Mouse (Mus musculus) myocyte (in vitro differentiated cells): ENCODE measurements around the gene Pqbp1. TPM values are rescaled to one million over a fixed set of nuclear protein-coding genes. Genes with fewer than 3 reads are reported as not detected.

Experiments used
- H3K27me3 ChIP-seq: one replicate; pipeline ENCODE4 v1.6.1; 2011; ENCODE audit not compliant: control insufficient read depth, insufficient read depth, insufficient read length
- H3K36me3 ChIP-seq: one replicate; pipeline ENCODE4 v1.6.1; 2011; ENCODE audit not compliant: control insufficient read depth, insufficient read depth
- H3K4me2 ChIP-seq: one replicate; pipeline ENCODE4 v1.6.1; 2011; ENCODE audit warnings: low read depth, control low read depth
- H3K4me3 ChIP-seq: one replicate; pipeline ENCODE4 v1.5.1; 2011; ENCODE audit warnings: mild to moderate bottlenecking, control low read depth, moderate library complexity
- H3K79me2 ChIP-seq: one replicate; pipeline ENCODE4 v1.6.1; 2011; ENCODE audit not compliant: control insufficient read depth, insufficient read depth
- H3ac ChIP-seq: one replicate; pipeline ENCODE4 v1.6.1; 2011; ENCODE audit not compliant: control insufficient read depth, insufficient read length
- CEBPB ChIP-seq: IDR thresholded peaks from 2 replicates; pipeline ENCODE4 v1.6.1; 2011; ENCODE audit warnings: mild to moderate bottlenecking, moderate library complexity; ENCODE audit not compliant: poor library complexity, insufficient read depth, severe bottlenecking
- E2F4 ChIP-seq: IDR thresholded peaks from one replicate; pipeline ENCODE4 v1.6.1; 2011; ENCODE audit warnings: mild to moderate bottlenecking, control low read depth, moderate library complexity; ENCODE audit not compliant: insufficient read depth
- MAX ChIP-seq: IDR thresholded peaks from one replicate; pipeline ENCODE4 v1.6.1; 2011; ENCODE audit warnings: low read depth, mild to moderate bottlenecking, control low read depth
- MYOD1 ChIP-seq, 3 experiments: IDR thresholded peaks; one replicate each; pipeline ENCODE4 v1.6.1; 2011; ENCODE audit warnings: control low read depth in 2 of 3, low read depth in 2 of 3, mild to moderate bottlenecking in 2 of 3, moderate library complexity in 1 of 3; ENCODE audit not compliant: insufficient read length in 2 of 3, control insufficient read depth in 1 of 3
- MYOG ChIP-seq, 3 experiments: IDR thresholded peaks; one replicate each; pipeline ENCODE4 v1.6.1; 2011; ENCODE audit warnings: control low read depth in 2 of 3, low read depth in 2 of 3, mild to moderate bottlenecking in 2 of 3; ENCODE audit not compliant: insufficient read length in 2 of 3, control insufficient read depth in 1 of 3, insufficient read depth in 1 of 3
- POLR2A ChIP-seq: IDR thresholded peaks from one replicate; pipeline ENCODE4 v1.6.1; 2011; ENCODE audit warnings: low read depth, mild to moderate bottlenecking, control low read depth, moderate library complexity; ENCODE audit not compliant: insufficient read length
- POLR2AphosphoS2 ChIP-seq: IDR thresholded peaks from one replicate; pipeline ENCODE4 v1.6.1; 2011; ENCODE audit warnings: low read depth, control low read depth; ENCODE audit not compliant: insufficient read length
- REST ChIP-seq: IDR thresholded peaks from one replicate; pipeline ENCODE4 v1.6.1; 2011; ENCODE audit warnings: mild to moderate bottlenecking, control low read depth, moderate library complexity; ENCODE audit not compliant: insufficient read depth, insufficient read length
- SRF ChIP-seq: IDR thresholded peaks from one replicate; pipeline ENCODE4 v1.6.1; 2011; ENCODE audit warnings: low read depth; ENCODE audit not compliant: control insufficient read depth, insufficient read length
- TCF12 ChIP-seq: IDR thresholded peaks from one replicate; pipeline ENCODE4 v1.6.1; 2011; ENCODE audit warnings: mild to moderate bottlenecking, control low read depth; ENCODE audit not compliant: poor library complexity, insufficient read depth, severe bottlenecking
- TCF3 ChIP-seq: IDR thresholded peaks from one replicate; pipeline ENCODE4 v1.6.1; 2011; ENCODE audit warnings: low read depth, control low read depth; ENCODE audit not compliant: insufficient read length
- USF1 ChIP-seq: IDR thresholded peaks from one replicate; pipeline ENCODE4 v1.6.1; 2011; ENCODE audit warnings: low read depth, mild to moderate bottlenecking, control low read depth, moderate library complexity
- polyA plus RNA-seq: library from polyadenylated mRNA; unstranded; fragments of >200 nt; fragmentation: generic; extraction: Trizol; gene quantifications from one replicate; pipeline ENCODE4 v1.2.1, GENCODE M21; 2012; ENCODE audit warnings: missing spikeins

Pqbp1 gene
- polyA plus RNA-seq, 1 experiment, result 79.5 TPM

DNA sequence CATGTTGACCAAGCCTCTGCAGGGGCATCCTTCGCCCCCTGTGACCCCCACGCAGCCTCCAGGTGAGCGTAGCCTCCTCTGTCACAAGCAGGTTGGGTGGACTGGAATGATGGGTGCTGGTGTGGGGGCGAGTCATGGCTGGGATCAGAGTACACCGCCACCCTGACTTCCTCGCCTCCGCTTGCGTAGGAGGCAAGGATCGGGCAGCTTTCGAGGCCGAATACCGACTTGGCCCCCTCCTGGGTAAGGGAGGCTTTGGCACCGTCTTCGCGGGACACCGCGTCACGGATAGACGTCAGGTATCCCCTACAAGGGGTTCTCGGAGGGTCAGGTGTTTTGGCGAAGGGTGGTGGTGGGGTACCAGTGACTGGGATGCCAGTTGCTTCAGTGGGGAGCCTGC lies 20.6 kb downstream of the Pqbp1 start:
- Histone ChIP-seq H3K36me3 (no peaks in the 10 kb centered on the region), H3K27me3 (no peaks in the 10 kb centered on the region), H3K79me2 (no peaks in the 10 kb centered on the region), H3K4me2 (peak overlapping the region; percentile 70), H3ac (no peak overlapping the region), H3K4me3 (no peak overlapping the region)
- no peak for TF ChIP-seq E2F4
- no peak for TF ChIP-seq MYOG (IDR thresholded peaks at IDR 0.05; ENCODE audit: control insufficient read depth in 1 of 3, insufficient read depth in 1 of 3, insufficient read length in 2 of 3, low read depth in 2 of 3)
- TF ChIP-seq USF1, result no peak
- no peak for TF ChIP-seq SRF
- no peak for TF ChIP-seq CEBPB
- no peak for TF ChIP-seq POLR2AphosphoS2
- no peak for TF ChIP-seq TCF12
- no peak for TF ChIP-seq MAX
- no peak for TF ChIP-seq REST
- TF ChIP-seq MYOD1 (IDR thresholded peaks at IDR 0.05; ENCODE audit: control insufficient read depth in 1 of 3, insufficient read length in 2 of 3, low read depth in 2 of 3), result no peak
- no peak for TF ChIP-seq POLR2A
- TF ChIP-seq TCF3, result no peak

- peak within 1 kb of the TSS; percentile 70 for H3K4me2 ChIP-seq
- H3K4me3 ChIP-seq, result no peak within 1 kb of the TSS
- H3K79me2 ChIP-seq, result no peaks in the 10 kb centered on the region
- no peaks in the 10 kb centered on the region for H3K27me3 ChIP-seq
- TF ChIP-seq CEBPB, result no peak
- peak; percentile 45 for TF ChIP-seq POLR2AphosphoS2
- TF ChIP-seq MYOD1 (IDR thresholded peaks at IDR 0.05; ENCODE audit: control insufficient read depth in 1 of 3, insufficient read length in 2 of 3, low read depth in 2 of 3), result peak in 1 of 3 experiments; percentile 3
- no peaks in the 10 kb centered on the region for H3K36me3 ChIP-seq
- no peak within 1 kb of the TSS for H3ac ChIP-seq
Measured at GRCm38 (mm10) chrX:7878007-7878419, 21.1 kb downstream of the Pqbp1 start, which contains the start of gene Pim2. Pim2 (plus strand) TSS chrX:7878262.

- H3K79me2 ChIP-seq, result peaks cover 10% of the 10 kb centered on the region
Measured at GRCm38 (mm10) chrX:7869826-7870225, 29.2 kb downstream of the Pqbp1 start.

GRCm38 (mm10) chrX:7868506-7868905 lies 30.6 kb downstream of the Pqbp1 start:
- no peak overlapping the region for H3K4me2 ChIP-seq
- peaks cover 5% of the 10 kb centered on the region for H3K36me3 ChIP-seq
- no peak overlapping the region for H3ac ChIP-seq
- no peak for TF ChIP-seq REST
- TF ChIP-seq SRF, result no peak
- TF ChIP-seq MAX, result no peak
- no peak for TF ChIP-seq MYOG (IDR thresholded peaks at IDR 0.05; ENCODE audit: control insufficient read depth in 1 of 3, insufficient read depth in 1 of 3, insufficient read length in 2 of 3, low read depth in 2 of 3)
- no peak for TF ChIP-seq TCF12
- no peak for TF ChIP-seq CEBPB
- TF ChIP-seq MYOD1 (IDR thresholded peaks at IDR 0.05; ENCODE audit: control insufficient read depth in 1 of 3, insufficient read length in 2 of 3, low read depth in 2 of 3), result no peak
- no peak for TF ChIP-seq E2F4
- no peak for TF ChIP-seq POLR2AphosphoS2
- no peak for TF ChIP-seq POLR2A
- no peak for TF ChIP-seq USF1
- TF ChIP-seq TCF3, result no peak
- peaks cover 10% of the 10 kb centered on the region for H3K79me2 ChIP-seq
- H3K4me3 ChIP-seq, result no peak overlapping the region
- H3K27me3 ChIP-seq, result no peaks in the 10 kb centered on the region

More at GRCm38 (mm10) chrX:7869826-7870225, 29.2 kb downstream of the Pqbp1 start:
- no peak overlapping the region for H3ac ChIP-seq
- TF ChIP-seq POLR2A (no peak), MYOD1 (IDR thresholded peaks at IDR 0.05; ENCODE audit: control insufficient read depth in 1 of 3, insufficient read length in 2 of 3, low read depth in 2 of 3) (no peak), TCF12 (no peak), SRF (no peak), MYOG (IDR thresholded peaks at IDR 0.05; ENCODE audit: control insufficient read depth in 1 of 3, insufficient read depth in 1 of 3, insufficient read length in 2 of 3, low read depth in 2 of 3) (no peak), USF1 (no peak), REST (no peak)
- H3K4me3 ChIP-seq, result no peak overlapping the region
- H3K4me2 ChIP-seq, result no peak overlapping the region
- H3K36me3 ChIP-seq, result peaks cover 5% of the 10 kb centered on the region
- no peaks in the 10 kb centered on the region for H3K27me3 ChIP-seq

DNA sequence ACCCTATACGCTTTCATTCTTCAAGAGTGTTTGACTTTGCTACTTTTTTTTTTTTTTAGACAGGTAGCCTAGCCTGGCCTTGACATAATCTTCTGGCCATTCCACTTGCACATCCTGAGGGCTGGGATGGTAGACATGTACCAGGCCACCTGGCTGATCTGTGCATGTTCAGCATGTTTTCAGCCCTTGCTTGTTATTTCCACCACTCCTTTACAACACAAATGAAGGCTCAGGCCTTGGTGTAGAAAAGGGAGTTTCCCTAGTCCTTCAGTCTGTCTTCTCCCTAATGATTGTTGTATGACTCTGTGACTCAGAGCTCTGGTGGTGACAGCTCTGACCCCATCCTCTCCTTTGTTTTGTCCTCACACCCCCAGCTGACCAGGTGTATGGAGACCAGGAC lies 31.9 kb downstream of the Pqbp1 start:
- Histone ChIP-seq H3K4me2 (no peak overlapping the region), H3K36me3 (peaks cover 5% of the 10 kb centered on the region), H3ac (no peak overlapping the region), H3K79me2 (peaks cover 14% of the 10 kb centered on the region), H3K27me3 (no peaks in the 10 kb centered on the region), H3K4me3 (no peak overlapping the region)
- TF ChIP-seq MYOG (IDR thresholded peaks at IDR 0.05; ENCODE audit: control insufficient read depth in 1 of 3, insufficient read depth in 1 of 3, insufficient read length in 2 of 3, low read depth in 2 of 3) (no peak), POLR2AphosphoS2 (no peak), TCF3 (no peak), MAX (no peak), POLR2A (no peak), CEBPB (no peak), REST (no peak)
